Comparison of ENCODE assay signal across 8 mouse cellular contexts in the genomic region with DNA sequence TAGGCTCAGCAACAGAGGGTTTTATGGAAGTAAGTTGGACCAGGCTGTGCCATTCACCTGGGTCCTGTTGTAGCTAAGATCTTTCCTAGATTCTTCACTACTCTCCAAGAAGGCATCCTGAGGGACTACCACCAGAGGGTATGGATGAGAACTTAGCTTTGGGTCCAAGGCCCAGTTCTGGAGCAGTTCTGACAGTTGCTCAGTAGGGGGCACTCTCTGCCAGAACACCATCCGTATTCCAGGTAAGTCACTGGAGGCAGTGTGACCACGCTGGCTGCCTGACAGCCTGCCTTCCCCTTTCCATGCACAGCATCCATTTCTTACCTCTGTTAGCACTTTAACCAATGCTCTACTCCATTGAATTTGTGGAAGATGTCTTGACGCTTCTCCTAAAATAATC.
DNase-seq lines count a peak whose midpoint lies in the region.

No protein-coding gene starts in this region.

- DNase-seq in A20 (ENCODE audit: low read depth, low spot score) (peak; percentile 66), R1 (ENCODE audit: low read depth, low spot score) (peak; percentile 85)
- DNase-seq in cerebellum, postnatal 25 days = peak; percentile 61 to 77
- peak; percentile 12 to 24 for DNase-seq in gastrocnemius, postnatal 36 days
- DNase-seq in kidney, postnatal 14 days = peak; percentile 83
- DNase-seq in lung, adult 18-20 months = peak; percentile 53 to 58
- peak; percentile 68 for DNase-seq in retina, embryonic 14.5 days (ENCODE audit: low spot score)
- DNase-seq in urinary bladder, adult 2 months (ENCODE audit: low spot score) = peak; percentile 34

- intact Hi-C loops in gastrocnemius, postnatal 36 days (cut with DNase I) = loop anchor here (5.0 kb wide), 3 partner anchors 321 to 631 kb away; no protein-coding TSS in a partner anchor

Comparison
In these comparisons a context has a peak if more than half of its experiments do, and no peak if none do; other contexts are left out.
1. Peak in every context shown above with its lines: DNase-seq.
2. DNase-seq: peak in every context shown above with its lines; median percentile 85 in R1; 83 in kidney, postnatal 14 days; 69 in cerebellum, postnatal 25 days; 68 in retina, embryonic 14.5 days; 66 in A20; 56 in lung, adult 18-20 months; 34 in urinary bladder, adult 2 months; 18 in gastrocnemius, postnatal 36 days.